Mouse (Mus musculus) hematopoietic stem cell, adult 5-6 weeks (primary cell): ENCODE measurements around the gene Dpf3. TPM values are rescaled to one million over a fixed set of nuclear protein-coding genes. Genes with fewer than 3 reads are reported as not detected.

Experiments used
- ATAC-seq, 2 experiments: fragments of 125-278 bp in 1 of 2; replicated peaks in 1 of 2; 2 replicates each; pipeline ENCODE4 v1.8.0; 2016 to 2017; ENCODE audit warnings: inconsistent platforms in 2 of 2, mild to moderate bottlenecking in 2 of 2, moderate number of reproducible peaks in 2 of 2, low read depth in 1 of 2, moderate TSS enrichment in 1 of 2; ENCODE audit not compliant: low FRiP score in 2 of 2, poor library complexity in 2 of 2, severe bottlenecking in 2 of 2, insufficient read depth in 1 of 2, low TSS enrichment in 1 of 2
- total RNA-seq: library from RNA; stranded (forward); fragments of 172-1452, 232-1000 nt; gene quantifications from 2 replicates; pipeline ENCODE4 v1.2.3, GENCODE M21; 2017

Gene Dpf3
- total RNA-seq, 1 experiment from 2014 or later: 3.9 TPM

DNA sequence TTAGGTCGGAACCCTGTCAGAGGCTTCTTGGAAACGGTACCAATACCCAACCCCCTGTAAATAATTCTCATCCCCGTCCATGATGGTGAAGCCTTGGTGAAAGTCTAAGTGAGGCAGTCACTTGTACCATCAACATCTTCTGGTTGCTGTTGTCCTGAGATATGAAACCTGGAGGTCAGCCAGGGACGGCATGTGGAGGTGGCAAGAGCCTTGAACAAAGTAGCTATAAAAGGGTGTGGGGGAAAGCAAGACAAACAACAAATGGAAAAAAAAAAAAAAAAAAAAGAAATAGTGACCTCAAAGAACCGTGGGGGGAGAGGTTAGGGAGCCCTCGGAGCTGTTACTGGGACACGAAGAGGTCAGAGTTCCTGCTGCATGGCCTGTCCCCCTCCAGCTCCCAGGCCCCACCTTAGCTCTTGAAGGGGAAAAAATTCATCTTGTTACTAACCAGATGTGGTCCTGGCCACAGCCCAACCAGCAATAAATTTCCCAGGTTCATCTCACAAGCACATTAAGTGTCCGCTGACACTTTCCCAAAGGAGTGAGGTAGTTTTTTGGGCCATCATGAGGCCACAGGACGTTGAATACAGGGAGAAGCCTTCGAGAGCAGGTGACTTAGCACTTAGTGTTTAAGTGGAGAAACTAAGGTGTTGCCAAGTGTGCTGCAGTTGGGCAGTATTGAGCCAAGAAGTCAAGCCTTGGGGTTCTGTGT, 53.4 kb downstream of the Dpf3 start:
- ATAC-seq: no peak; a peak in 1 of 4 replicates

DNA sequence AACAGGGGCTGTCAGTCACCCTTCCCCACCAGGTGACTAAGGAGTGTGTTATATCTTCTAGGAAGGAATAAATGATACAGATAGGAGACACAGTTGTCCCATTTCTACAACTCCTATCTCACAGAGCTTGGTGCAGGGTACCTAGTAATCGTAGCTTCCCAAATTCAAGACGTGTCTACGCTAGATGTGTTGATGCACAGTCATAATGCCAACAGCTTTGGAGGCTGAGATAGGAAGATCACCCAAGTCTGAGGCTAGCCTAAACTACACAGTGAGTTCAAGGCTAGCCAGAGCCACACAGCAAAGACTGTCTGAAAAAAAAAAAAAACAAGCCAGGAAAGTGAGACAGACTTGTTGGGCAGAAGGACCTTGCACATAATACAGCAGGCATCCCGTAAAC, 54.1 kb downstream of the Dpf3 start:
- no peak for ATAC-seq

DNA sequence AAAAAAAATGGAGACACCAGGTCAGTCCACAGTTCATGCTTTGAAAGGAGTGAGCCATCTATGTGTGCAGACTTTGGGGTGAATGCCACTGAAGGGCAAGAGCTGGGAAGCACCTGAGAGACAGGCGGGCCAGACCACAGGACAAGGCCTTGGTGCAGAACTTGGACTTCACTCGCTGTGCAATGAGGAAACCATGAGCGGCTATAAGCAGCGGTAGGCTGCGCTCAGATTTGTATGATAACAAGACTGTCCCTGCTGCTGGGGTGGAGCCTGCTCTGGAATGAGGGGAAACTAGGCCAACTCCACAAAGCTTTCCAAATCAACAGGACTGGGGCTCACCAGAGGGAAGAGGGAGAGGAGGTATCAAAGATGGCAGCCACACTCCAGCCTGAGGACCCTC, 57.3 kb downstream of the Dpf3 start:
- no peak for ATAC-seq

DNA sequence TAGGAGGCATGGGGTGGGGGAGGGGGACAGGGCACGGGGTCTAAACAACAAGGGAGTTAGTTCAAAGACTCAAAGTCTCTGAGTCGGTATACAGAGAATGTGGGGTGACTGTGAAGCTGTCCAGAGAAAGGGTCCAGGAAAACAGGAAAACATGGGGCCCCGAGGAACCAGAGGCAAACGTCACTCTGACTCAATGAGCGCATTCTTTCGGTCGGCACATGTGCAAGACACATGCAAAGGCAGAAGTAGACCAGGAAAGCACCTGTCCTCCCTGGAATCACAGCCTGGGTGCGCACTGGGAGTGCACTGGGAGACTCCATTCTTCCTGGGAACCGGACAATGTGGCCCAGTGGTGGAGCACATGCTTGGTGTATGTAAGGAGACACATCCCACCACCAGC, 59.5 kb downstream of the Dpf3 start:
- no peak for ATAC-seq

DNA sequence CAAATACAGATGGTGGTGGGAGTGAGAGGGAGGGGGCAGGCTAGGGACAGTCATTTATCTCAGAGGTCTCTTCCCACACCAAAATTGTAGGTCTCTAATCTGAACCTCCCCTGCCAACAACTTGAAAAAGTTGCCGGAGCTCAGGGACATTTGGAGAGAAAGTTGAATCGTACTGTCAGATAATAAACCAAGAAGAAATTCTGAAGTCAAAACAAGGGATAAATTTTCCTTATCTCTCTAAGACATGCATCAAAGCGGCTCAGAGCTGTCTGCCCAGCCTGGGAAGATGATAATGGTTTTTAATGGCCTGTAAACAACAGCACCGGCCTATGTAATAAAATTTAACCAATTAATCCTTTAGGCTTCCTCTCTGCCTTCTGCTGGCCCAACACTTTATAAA, 59.9 kb downstream of the Dpf3 start:
- no peak; a peak in 1 of 4 replicates for ATAC-seq

DNA sequence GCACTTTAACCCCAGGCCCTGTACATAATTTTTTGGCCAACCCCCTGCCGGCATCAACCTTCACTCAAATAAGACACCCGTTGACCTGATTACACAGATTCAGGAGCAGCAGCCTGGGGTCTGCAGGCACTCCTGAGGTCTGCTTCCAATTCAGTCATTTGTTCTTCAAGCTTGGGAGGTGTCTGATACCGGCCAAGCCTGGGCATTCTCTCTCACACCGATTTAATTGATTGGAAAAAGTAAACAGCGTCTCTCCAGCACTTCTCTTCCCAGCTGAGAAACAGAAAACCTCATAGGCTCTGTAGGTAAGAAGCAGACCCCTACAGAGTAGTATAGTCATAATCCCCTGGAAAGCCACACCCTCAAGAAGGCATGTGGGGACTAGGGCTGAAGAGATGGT, 61.2 kb downstream of the Dpf3 start:
- ATAC-seq: no peak

DNA sequence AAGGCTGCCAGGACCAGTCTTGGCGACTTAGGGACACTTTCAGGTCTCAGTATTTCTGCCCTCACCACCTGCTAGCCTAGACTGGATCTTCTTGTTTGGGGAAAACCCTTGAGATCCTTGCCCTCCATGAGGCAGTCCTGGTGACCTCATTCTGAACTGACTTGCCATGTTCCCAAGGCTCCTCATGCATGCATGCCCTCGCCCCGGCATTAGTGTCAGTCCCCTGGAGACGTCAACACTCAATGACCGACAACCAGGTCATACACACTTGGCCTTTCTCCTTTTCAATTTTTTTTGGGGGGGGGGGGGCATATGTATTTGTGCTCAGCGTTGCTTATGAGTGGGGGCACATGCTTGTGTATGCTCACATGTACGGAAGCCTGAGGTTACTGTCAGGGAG, 61.8 kb downstream of the Dpf3 start:
- no peak for ATAC-seq

DNA sequence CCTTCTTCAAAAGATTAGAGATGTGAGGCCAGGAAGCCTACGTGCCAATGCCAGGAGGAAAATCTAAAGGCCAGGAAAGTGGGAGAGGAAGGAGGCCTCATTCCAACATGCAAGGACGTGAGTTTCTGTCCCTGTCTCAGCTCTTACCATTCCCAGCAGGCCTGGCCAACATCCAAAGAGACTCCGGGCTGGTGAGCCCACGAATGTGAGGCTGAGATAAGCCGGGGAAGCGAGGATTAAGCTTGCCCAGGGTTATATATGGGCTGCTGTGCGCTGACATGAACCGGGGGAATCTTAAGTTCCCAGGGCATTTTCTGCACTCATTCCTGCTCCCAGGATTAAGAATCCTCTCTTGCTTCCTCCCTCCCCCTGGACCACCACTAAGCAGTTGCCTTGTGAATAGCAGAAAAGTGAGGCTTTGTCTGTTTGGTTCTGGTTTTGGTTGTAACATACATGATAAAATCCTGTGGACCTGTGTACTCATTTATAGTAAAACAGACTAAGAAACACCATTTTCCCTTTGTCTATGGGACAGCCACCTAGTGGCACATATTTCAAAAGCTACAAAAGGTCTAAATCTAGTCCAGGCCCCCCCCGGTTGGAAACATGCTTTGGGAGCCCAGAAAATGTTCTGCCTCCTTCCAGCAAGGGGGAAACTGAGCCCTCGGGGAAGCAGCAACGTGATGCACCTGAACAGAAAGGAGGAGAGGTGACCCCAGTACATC, 62.6 kb downstream of the Dpf3 start:
- no peak for ATAC-seq

DNA sequence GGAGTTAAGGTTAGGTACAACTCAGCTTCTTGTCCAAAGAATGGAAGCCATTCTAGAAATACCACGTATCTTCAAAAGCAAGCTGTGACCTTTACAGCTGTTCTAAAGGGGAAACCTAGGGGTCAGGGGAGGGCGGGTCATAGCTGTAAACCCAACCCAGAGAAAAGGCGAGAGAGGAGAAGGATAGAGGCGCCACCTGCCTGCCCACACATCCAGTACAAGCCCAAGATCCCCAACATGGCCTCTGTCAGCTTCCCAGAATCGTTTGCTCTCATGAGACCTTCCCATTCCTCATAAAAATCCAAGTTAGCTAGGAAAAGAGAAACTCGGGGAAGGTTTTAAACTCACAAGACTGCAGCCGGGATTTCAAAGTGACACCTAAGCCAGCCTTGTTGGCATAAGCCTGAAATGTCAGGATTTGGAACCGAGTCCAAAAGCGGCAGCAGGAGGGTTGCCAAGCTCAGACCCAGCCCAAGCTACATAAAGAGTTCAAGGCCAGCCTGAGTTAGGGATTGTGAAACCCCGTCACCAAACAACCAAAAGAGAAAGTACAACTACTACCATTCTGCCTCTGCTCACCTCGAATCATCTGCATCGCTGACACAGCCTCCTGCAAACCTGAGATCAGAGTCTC, 63.3 kb downstream of the Dpf3 start:
- no peak for ATAC-seq

DNA sequence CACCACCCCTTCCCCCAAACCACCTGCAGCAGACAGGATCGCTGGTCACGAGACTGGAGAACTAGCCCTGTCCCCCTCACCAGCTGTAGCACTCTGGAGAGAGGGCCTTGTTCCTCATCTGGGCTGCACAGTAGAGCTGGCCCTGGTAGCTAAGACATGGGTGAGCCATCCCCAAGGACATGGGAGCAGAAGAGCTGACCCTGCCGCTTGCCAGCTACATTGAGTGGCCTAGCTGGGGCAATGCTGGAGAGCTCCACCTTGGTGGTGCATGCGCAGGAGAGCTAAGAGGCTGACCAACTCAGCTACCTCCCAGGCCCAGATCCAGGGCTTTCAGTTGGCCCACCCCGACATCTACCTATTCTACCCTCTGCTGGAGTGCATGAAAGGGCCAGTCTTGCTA, 67.2 kb downstream of the Dpf3 start:
- no peak for ATAC-seq

DNA sequence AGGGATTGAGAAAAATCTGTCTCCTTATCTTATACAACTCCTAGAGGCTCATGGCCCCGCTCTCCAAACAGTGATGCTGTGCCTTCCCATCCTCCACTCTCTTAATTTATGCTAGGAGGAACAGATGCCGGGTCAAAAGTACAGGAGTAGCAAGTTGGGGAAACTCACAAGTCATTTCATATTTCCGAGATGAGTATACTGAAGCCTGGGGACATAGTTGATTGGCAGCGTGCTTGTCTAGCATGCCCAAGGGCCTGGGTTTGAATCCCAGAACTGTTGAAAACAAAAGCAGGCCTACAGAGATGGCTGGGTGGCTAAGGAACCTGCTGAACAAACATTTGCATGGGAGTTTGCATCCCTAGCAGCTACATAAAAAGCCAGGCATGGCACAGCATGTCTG, 72.3 kb downstream of the Dpf3 start:
- no peak for ATAC-seq

DNA sequence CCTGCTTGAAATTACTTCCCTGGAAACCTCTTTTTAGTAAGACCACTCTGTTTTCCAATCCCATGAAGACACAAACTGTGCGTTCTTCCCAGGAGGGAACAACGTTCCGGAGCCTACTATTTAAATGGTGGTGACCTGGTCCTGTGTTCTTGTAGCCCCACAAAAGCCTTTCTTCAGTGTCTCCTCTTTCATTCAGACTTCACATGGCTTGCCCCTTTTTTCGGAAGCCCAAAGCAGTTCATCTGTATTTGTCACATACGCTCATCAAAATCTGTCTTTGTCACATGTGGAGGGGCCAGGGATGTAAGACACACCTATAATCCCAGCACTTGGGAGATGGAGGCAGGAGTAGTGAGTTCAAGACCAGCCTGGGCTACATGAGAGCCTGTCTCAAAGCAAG, 73.8 kb downstream of the Dpf3 start:
- no peak for ATAC-seq

DNA sequence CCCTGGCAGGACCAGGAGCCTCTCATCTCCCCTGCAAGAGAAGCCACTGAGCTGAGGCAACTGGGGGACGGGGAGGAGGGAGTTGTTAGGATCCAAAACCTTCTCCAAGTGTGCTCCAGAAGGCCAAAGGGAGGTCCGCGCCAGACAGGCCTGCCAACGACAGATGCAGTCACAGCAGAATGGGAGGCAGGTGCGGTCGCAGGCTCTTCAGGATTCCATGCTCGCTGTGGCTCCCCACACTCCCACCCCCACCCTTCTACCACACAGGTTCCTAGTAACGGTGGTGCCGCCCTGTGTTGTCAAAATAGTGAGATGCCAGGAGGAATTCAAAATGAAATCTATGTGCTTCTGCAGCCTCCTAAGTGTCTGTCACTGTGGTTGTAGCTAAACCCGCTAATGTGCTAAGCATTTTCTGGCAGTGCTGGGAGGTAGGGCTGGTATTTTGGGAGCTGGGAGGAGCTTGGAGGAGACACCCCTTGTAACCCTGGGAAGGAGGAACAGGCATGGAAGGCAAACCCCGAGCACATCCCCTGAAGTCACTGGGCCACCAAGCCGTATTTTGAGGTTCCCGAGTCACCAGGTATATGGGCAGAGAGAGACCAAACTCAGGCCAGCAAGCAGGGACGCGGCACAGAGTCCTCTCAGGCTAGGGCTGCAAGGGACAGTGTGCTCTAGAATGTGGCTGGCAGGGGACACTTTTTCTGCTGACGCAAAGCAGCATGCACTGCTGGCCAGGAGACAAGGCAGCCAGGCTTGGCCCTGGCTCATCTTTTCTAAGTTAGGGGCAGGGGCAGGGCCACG, 75.6 kb downstream of the Dpf3 start:
- ATAC-seq: no peak

DNA sequence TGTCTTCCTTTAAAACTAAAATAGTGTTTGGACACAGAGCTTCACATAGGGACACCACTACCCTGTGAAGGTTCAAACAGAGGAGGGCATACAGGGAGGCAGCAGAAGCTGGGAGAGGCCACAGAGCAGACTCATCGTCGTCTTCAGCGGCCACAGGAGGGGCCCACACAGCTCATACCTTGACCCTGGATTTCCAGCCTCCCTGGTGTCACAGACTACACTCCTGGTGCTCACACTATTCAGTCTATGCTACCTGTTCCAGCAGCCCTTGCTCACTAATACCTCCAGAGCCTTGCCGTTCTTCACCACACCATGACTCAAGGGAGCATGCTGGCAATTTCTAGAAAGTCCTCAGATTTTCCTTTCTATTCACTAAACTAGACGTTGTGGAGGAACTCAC, 76.5 kb downstream of the Dpf3 start:
- ATAC-seq: no peak

DNA sequence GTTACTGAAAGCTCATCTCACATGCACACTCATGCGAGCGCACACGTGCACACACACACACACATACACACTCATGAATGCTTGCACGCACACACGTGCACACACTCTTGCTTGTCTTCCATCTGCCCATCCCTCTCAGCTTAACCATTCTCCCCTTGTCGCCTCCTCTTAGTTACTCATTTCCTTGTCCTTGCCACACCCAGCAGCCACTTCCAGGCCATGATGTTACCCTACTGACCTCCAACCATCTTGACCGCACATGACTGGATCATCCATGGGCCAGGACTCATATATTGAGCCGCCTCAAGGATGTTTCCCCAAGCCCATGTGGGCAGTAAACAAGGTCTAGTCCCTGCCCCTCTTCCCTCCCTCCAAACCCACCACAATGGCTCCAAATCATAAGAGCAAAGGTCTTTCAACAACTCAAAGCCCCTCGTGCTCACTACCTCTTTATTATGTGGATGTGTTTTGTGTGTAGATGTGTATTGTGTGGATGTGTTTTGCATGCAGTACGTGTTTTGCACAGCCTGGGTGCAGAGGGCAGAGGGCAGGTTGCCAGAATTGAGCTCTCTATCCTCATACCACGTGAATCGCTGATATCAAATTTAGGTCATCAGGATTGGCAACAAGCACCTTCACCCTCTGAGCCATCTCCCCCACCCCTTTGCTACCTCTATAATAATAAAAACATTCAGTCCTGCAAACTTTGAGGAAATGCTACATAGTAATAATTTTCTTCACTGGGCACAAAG, 82.0 kb downstream of the Dpf3 start:
- no peak for ATAC-seq

DNA sequence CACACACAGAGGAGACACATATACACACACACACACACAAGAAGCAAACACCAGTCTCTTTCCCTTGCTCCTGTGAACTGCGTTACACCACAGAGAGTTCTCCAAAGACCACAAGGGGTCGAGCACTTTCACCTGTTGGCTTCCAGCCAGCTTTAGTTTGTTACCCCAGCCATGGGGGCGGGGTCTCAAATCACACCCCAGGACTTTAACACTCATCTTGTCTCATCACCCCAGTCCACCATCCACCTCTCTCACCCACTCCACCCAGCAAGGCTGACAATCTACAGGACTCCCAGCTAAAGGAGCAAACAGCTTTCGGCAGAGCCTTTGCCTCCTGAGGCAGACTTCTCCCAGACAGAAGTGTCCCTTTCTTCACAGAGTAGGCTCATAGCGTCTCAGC, 85.2 kb downstream of the Dpf3 start:
- no peak for ATAC-seq

DNA sequence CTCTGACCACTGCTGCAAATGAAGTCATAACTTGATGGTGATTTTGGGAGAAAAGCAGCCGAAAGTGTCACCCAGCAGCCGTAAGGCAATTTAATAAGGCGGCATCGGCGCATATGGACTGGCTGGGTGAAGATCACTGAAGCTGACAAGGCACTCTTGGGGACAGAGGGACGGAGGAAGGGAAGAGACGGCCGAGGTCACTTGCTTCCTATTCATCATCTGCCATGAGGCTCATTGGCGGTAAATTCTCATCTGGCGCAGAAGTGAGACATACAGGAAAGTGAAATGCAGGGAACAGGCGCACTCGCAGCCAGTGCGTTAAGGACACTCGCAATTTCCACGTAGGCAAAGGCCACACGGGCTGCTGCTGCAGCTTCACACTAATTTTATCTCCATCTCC, 95.5 kb downstream of the Dpf3 start:
- ATAC-seq: no peak
